Mouse (Mus musculus) bone marrow, adult 2 months (tissue): Measurements from ENCODE around the gene Olfr643.

Experiments
- CTCF ChIP-seq: fragments of 200-500 bp; IDR thresholded peaks from 2 replicates; pipeline ENCODE4 v1.5.1; 2011; ENCODE audit warnings: low read length, control low read depth; ENCODE audit not compliant: control insufficient read depth, insufficient read depth
- POLR2A ChIP-seq: fragments of 200-500 bp; IDR thresholded peaks from 2 replicates; pipeline ENCODE4 v1.6.1; 2011; ENCODE audit warnings: low read depth, mild to moderate bottlenecking, control low read depth, low read length, borderline replicate concordance; ENCODE audit not compliant: control insufficient read depth

GRCm38 (mm10) chr7:103999124-103999523, 138.1 kb downstream of the Olfr643 start:
- TF ChIP-seq CTCF (no peak), POLR2A (no peak)
